Mouse (Mus musculus) liver, embryonic 14.5 days (tissue): ENCODE data around the gene Trdmt1. TPM values are rescaled to one million over a fixed set of nuclear protein-coding genes. Genes with fewer than 3 reads are reported as not detected.
A peak's percentile ranks its signal among the peaks of the same experiment; 100 is the strongest.
"Not testable (repeated sequence)": the region's sequence is repeated elsewhere in the genome, so short reads cannot be mapped to it uniquely, and the experiment has no call there.

ENCODE experiments used
- ATAC-seq: fragments of 200-750 bp; cut with Nextera tagmentation; 2 replicates; pipeline ENCODE4 v1.8.0; 2017; ENCODE audit warnings: moderate number of reproducible peaks, mild to moderate bottlenecking, moderate library complexity; ENCODE audit not compliant: insufficient read depth
- DNase-seq, 3 experiments: peaks; one replicate each; pipeline ENCODE4 v3.0.0-alpha.2; 2012 to 2013; ENCODE audit warnings: low read depth in 3 of 3, low spot score in 3 of 3
- H3K27ac ChIP-seq: fragments of 300-500 bp; sonication (generic); 2 replicates; pipeline ENCODE4 v1.5.1; 2014; ENCODE audit warnings: moderate library complexity, mild to moderate bottlenecking, control low read depth, inconsistent platforms
- H3K27me3 ChIP-seq: fragments of 300-500 bp; sonication (generic); 2 replicates; pipeline ENCODE4 v1.6.1; 2014; ENCODE audit warnings: mild to moderate bottlenecking, low read length, moderate library complexity; ENCODE audit not compliant: control insufficient read depth, insufficient read depth
- H3K36me3 ChIP-seq: fragments of 300-500 bp; sonication (generic); replicated peaks from 2 replicates; pipeline ENCODE4 v1.6.1; 2014; ENCODE audit warnings: low read depth; ENCODE audit not compliant: control insufficient read depth, insufficient read depth
- H3K4me1 ChIP-seq, 2 experiments: fragments of 200-500 bp in 1 of 2; fragments of 300-500 bp in 1 of 2; sonication (generic) in 1 of 2; replicated peaks; 2 replicates each; pipeline ENCODE4 v1.6.1; 2012 to 2014; ENCODE audit warnings: antibody characterized with exemption in 1 of 2, inconsistent platforms in 1 of 2, low read length in 1 of 2; ENCODE audit not compliant: control insufficient read depth in 2 of 2, insufficient read depth in 2 of 2
- H3K4me2 ChIP-seq: fragments of 300-500 bp; sonication (generic); 2 replicates; pipeline ENCODE4 v1.6.1; 2014; ENCODE audit warnings: low read depth, mild to moderate bottlenecking, control low read depth, moderate library complexity
- H3K4me3 ChIP-seq, 2 experiments: fragments of 200-500 bp in 1 of 2; fragments of 300-500 bp in 1 of 2; sonication (generic) in 1 of 2; 2 replicates each; pipeline ENCODE4 v1.5.1; 2012 to 2014; ENCODE audit warnings: low read depth in 2 of 2, low read length in 2 of 2, mild to moderate bottlenecking in 2 of 2, control low read depth in 1 of 2, inconsistent platforms in 1 of 2, moderate library complexity in 1 of 2; ENCODE audit not compliant: insufficient read depth in 1 of 2
- H3K9ac ChIP-seq: fragments of 300-500 bp; sonication (generic); replicated peaks from 2 replicates; pipeline ENCODE4 v1.6.1; 2014; ENCODE audit warnings: mild to moderate bottlenecking, control low read depth, moderate library complexity
- H3K9me3 ChIP-seq: fragments of 300-500 bp; sonication (generic); 2 replicates; pipeline ENCODE4 v1.6.1; 2016; ENCODE audit warnings: low read length, mixed read lengths; ENCODE audit not compliant: control insufficient read depth
- CTCF ChIP-seq: IDR thresholded peaks from 2 replicates; pipeline ENCODE4 v1.5.1; 2016; ENCODE audit warnings: antibody characterized with exemption, low read depth, control low read depth
- EP300 ChIP-seq: IDR thresholded peaks from 2 replicates; pipeline ENCODE4 v1.6.1; 2016; ENCODE audit warnings: antibody characterized with exemption, low read depth
- WGBS: fragments of 180-500 bp; shearing (Covaris S2); extraction: QIAGEN DNeasy Blood & Tissue Kit; methylation state at CpG from one replicate; pipeline ENCODE4 v1.1.7; 2014; ENCODE audit not compliant: insufficient replicate concordance; 5-methylcytosine and 5-hydroxymethylcytosine counted together
- polyA plus RNA-seq, 2 experiments: library from polyadenylated mRNA; depleted of rRNA in 1 of 2; stranded (reverse) in 1 of 2; unstranded in 1 of 2; fragments of >200 nt; fragmentation: Nextera tagmentation in 1 of 2; extraction: Ambion mirVana in 1 of 2; gene quantifications; 2 replicates each; pipeline versions ENCODE4 v1.2.1 to v1.2.3; 2012 to 2014

The Trdmt1 gene
- polyA plus RNA-seq (2012; rRNA removed) (1.9 and 2.8 TPM in 2 replicates), polyA plus RNA-seq (2014; fragmentation: Nextera tagmentation; extraction: Ambion mirVana) (5.4 and 5.5 TPM in 2 replicates)

DNA sequence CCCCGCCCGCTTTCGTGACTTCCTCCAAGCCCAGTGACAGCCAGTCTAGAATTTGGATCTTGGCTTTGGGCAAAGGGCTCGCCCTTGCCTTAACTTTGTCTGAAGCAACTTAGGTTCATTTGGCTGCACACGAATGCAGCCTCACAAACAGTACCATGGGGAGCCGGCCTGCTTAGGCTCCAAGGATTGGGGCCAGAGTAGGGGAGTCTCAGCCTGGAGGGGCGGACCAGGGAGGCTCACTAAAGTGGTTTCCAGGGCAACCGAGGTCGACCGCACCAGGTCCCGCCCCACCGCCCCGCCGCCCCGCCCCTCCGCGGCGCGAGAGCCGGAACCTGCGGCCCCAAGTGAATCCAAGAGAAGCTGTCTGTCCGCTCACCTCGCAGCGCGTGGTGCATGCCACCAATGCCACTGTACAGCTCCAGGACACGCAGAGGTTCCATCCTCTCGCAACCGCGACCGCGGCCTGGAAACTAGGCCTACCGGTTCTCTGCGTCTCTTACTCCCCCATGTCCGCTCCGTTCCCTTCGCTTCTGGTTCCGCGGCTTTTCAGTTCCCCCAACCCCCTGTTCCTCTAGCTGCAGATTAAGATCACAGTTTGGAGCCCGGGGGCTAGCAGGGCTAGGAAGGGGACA lies at the start of gene Trdmt1:
Gene Trdmt1, minus strand, starts transcription at position 476 of the 632 bp plus-strand sequence.
- WGBS = under 1% methylated on average over 39 of the region's 39 CpGs
- Histone ChIP-seq H3K4me1 (peaks cover 6 to 11% of the 10 kb centered on the region in 2 experiments), H3K27me3 (no peaks in the 10 kb centered on the region), H3K9ac (peak within 1 kb of the TSS; percentile 83), H3K4me2 (peak within 1 kb of the TSS; percentile 96), H3K4me3 (peak within 1 kb of the TSS; percentile 79 to 83), H3K9me3 (no peaks in the 10 kb centered on the region), H3K36me3 (no peaks in the 10 kb centered on the region), H3K27ac (peak within 1 kb of the TSS; percentile 92)
- ATAC-seq (peak; percentile 100), DNase-seq (peak; percentile 81 to 86 (median 85))
- no peak for TF ChIP-seq EP300
- no peak for TF ChIP-seq CTCF

DNA sequence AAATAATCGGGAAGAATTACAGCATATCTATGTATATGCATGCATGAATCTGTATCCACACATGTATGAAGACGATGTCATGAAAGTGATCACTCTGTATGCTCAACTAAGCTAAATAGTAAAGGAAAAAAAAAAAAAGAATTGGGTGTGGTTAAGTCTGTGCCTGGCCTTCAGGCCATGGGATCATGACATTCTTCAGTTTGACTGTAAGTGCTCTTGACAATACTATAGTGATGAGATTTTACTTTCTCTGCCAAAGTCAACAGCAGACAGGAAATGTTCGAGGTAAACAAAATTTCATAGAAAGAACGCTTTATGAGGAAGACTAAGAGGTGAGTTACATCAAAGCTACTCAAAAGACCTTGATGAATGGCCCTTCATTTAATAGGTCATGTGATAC lies 48.9 kb upstream of the Trdmt1 start:
- H3K9me3 ChIP-seq = no peaks in the 10 kb centered on the region
- no peak for ATAC-seq
- H3K36me3 ChIP-seq = no peaks in the 10 kb centered on the region

DNA sequence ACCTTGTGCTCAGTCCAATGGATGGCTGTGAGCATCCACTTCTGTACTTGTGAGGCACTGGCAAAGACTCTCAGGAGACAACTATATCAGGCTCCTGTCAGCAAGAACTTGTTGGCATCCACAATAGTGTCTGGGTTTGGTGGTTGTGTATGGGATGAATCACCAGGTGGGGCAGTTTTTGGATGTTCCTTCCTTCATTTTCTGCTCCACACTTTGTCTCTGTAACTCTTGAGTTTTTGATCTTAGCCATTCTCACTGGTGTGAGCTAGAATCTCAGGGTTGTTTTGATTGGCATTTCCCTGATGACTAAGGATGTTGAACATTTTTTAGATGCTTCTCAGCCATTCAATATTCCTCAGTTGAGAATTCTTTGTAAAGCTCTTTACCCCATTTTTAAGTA lies 39.3 kb upstream of the Trdmt1 start:
- H3K4me2 ChIP-seq, H3K9ac ChIP-seq, DNase-seq, H3K9me3 ChIP-seq, ATAC-seq, H3K4me3 ChIP-seq, H3K27ac ChIP-seq, H3K4me1 ChIP-seq, H3K36me3 ChIP-seq, H3K27me3 ChIP-seq: not testable (repeated sequence)

More for the DNA sequence above, 48.9 kb upstream of the Trdmt1 start:
- 58% methylated on average over 4 of the region's 4 CpGs for WGBS
- no peak overlapping the region for H3K4me2 ChIP-seq
- H3K4me1 ChIP-seq = no peaks in the 10 kb centered on the region
- no peak overlapping the region for H3K9ac ChIP-seq
- DNase-seq = no peak
- no peak overlapping the region for H3K27ac ChIP-seq
- no peak overlapping the region for H3K4me3 ChIP-seq
- H3K27me3 ChIP-seq = no peaks in the 10 kb centered on the region; the same call in 1 of the 2 replicates
- no peak for TF ChIP-seq EP300
- no peak for TF ChIP-seq CTCF

DNA sequence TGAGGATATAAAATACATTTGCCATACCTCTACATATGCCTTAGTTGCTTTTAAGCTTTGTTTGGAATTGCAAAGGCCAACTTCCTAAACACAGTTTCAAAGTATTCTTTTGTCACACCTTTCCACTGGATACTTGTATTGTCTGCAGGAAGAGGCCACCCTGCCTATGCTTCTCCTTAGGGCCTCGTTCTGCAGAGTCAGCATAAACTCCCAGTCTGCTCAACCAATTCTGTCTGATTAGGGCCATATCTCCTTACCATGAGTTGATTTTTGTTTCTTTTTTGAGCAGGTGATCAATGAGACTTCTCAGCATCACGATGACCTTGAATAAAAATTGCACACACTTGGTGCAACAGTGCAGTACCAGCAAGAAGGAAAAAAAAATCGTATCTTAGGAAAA lies 37.7 kb upstream of the Trdmt1 start:
- no peak for TF ChIP-seq EP300
- TF ChIP-seq CTCF = no peak
- no peaks in the 10 kb centered on the region for H3K9me3 ChIP-seq
- no peak overlapping the region for H3K9ac ChIP-seq
- H3K36me3 ChIP-seq = no peaks in the 10 kb centered on the region
- H3K27ac ChIP-seq = no peak overlapping the region
- DNase-seq = no peak
- H3K4me2 ChIP-seq = no peak overlapping the region
- no peaks in the 10 kb centered on the region for H3K4me1 ChIP-seq
- no peak overlapping the region for H3K4me3 ChIP-seq
- WGBS = 50% methylated on average over 3 of the region's 3 CpGs
- no peaks in the 10 kb centered on the region for H3K27me3 ChIP-seq
- ATAC-seq = no peak

DNA sequence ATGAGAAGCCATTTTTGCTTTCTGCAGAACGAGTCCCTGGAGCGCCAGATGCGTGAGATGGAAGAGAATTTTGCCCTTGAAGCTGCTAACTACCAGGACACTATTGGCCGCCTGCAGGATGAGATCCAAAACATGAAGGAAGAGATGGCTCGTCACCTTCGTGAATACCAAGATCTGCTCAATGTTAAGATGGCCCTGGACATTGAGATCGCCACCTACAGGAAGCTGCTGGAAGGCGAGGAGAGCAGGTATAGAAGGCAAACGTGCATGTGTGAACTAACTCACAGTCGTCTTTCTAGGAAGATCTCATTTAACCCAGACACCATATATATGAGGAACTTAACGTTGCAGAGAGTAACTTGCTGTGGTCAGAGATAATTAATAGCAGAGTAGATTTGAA lies 35.5 kb upstream of the Trdmt1 start:
- peaks cover 0 to 5% of the 10 kb centered on the region in 2 experiments; a peak in 3 of 4 replicates for H3K4me1 ChIP-seq
- WGBS = 49% methylated on average over 11 of the region's 11 CpGs
- DNase-seq (no peak), ATAC-seq (no peak)
- no peak overlapping the region for H3K9ac ChIP-seq
- H3K27me3 ChIP-seq = peaks cover 13% of the 10 kb centered on the region
- H3K4me2 ChIP-seq = no peak overlapping the region
- H3K36me3 ChIP-seq = no peaks in the 10 kb centered on the region
- H3K27ac ChIP-seq = no peak overlapping the region
- no peak overlapping the region for H3K4me3 ChIP-seq
- no peaks in the 10 kb centered on the region for H3K9me3 ChIP-seq
- TF ChIP-seq CTCF (peak; percentile 78), EP300 (no peak)
